Mouse (Mus musculus) stomach, postnatal 0 days (tissue): ENCODE data around the gene Arf1.

Experiments used
- CTCF ChIP-seq: IDR thresholded peaks from 2 replicates; pipeline ENCODE4 v1.5.1; 2016; ENCODE audit warnings: antibody characterized with exemption, low read depth, mild to moderate bottlenecking, moderate library complexity
- EP300 ChIP-seq: optimal IDR thresholded peaks from 2 replicates; pipeline ENCODE3; 2016; ENCODE audit warnings: antibody characterized with exemption

GRCm38 (mm10) chr11:59191231-59192058 is 36.6 kb downstream of the Arf1 start:
- no peak for TF ChIP-seq EP300
- TF ChIP-seq CTCF: 0 out of 2 replicates have a peak, but pooled peaks have one; percentile 2
